Mouse (Mus musculus): ENCODE measurements at regions not wholly inside any gene's neighbourhood (a gene's known extent, or its start where the extent isn't known, plus 50 kb on each side); places are given as distances from the start of the nearest gene placed in this dataset.
"Not testable (repeated sequence)": the region's sequence is repeated elsewhere in the genome, so short reads cannot be mapped to it uniquely, and the experiment has no call there.

DNA sequence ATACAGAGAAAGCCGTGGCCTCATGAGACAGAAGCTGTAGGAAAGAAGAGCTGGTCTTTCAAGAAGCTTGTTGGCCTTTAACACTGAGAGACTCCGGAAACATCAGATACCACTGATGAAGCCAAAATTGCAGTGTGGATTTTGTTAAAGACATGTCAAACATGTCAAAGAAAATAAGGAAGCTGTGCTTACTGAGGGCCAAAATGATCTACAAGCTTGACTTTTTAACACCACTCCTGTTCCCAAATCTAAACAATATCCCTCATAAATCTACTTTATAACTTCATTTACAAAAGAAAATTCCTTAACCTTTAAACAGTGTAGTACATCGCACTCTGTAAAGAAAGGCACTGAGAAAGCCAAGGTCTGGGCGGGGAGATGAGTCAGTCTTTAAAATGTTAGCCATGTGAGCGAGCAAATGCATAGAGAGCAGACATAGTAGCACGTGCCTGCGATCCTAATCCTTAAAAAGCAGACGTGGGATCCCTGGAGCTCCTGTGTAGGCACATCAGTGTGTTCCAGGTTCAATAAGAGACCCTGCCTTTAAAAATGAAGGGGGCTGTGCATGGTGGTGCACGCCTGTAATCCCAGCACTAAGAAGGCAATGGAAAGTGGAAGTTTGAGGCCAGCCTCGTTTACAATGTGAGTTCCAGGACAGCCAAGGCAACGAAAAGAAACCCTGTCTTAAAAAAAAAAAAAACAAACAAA lies 125.1 kb upstream of the Trim24 start:
- DNase-seq (ENCODE audit: low spot score in 2 of 2), result no peak

GRCm38 (mm10) chr6:37747793-37748192 lies 122.8 kb upstream of the Trim24 start:
- DNase-seq (ENCODE audit: low spot score in 2 of 2), result not testable (repeated sequence)

DNA sequence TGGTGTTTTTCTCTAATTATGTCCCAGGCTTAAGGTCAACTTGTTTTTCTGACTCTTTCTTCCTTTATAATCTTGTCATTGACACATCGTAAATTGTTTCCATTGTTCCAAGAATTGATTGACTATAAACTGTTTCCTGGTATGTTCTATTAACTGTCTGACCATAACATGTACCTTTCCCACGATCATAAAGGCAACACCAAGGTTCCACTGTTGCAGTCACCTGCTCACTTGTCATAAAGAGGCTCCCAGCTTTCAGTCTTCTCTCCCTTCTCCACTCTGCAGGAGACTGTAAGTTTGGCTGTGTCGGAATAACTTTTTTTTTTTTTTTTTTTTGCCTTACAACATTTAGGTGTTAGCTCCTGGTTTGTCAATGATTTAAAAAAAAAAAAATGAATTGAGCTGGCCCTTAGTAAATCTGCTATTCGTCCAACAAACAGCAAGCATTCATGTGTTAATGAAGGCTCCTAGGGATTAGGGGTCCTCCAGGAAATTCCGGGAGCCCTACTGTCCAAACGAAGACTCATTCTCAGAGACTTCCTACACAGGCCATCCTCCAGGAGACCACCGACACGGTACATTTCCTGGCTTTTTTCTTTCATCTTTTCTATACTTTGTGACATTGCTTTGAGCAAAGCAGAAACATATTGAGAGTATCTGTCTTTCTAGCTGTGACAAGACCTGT lies 122.2 kb upstream of the Trim24 start:
- DNase-seq (ENCODE audit: low spot score in 2 of 2), result no peak

GRCm38 (mm10) chr6:37749016-37749415 lies 121.6 kb upstream of the Trim24 start:
- DNase-seq (ENCODE audit: low spot score in 2 of 2), result no peak

DNA sequence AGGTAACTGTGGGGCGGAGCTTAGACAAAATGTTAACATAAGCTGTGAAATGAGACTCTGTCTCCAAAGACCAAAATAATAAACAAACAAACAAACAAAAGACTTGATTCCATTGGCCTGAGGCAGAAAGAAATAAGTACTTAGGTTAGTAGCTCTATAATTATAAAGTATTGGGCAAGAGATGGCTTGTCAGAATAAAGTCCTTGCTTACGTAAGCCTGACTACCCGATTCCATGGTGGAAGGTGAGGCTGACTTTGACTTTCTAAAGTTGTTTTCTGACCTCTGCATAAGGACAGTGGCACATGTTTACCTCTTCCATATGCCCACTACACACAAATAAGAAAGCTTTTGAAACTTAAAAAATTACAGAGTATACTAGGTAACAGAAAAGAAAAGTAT lies 120.3 kb upstream of the Trim24 start:
- DNase-seq (ENCODE audit: low spot score in 2 of 2), result no peak

GRCm38 (mm10) chr6:37751701-37752100 lies 118.9 kb upstream of the Trim24 start:
- no peak for DNase-seq (ENCODE audit: low spot score in 2 of 2)

DNA sequence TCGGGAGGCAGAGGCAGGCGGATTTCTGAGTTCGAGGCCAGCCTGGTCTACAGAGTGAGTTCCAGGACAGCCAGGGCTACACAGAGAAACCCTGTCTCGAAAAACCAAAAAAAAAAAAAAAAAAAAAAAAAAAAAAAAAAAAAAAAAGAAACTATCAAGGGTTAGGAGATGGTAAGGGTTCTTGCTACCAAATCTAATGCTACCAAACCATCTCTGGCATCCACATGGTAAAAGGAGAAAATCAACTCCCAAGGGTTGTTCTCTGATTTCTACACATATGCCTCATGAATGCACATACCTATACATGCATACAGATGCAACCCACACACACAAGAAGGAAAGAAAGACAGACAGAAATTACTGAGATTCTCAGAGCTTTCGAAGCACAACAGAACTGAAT lies 109.6 kb upstream of the Trim24 start:
- DNase-seq (ENCODE audit: low spot score in 2 of 2), result not testable (repeated sequence)

DNA sequence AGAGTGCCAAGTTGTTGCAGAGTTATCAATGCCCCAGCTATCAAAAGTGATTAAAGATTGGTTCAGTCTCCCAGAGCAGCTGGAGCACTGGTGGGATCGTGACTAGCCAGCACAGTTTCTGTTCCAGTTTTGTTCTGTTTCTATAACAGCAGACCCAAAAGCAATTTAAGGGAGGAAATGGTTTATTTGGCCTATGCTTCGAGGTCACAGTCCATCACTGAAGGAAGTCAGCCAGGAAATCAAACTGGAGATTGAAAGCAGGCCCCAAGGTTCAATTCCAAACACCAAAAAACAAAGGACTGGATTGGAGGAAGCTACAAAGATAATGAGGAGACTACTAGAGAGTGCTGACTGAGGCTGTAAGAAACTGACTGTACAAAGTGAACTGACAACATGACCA lies 107.6 kb upstream of the Trim24 start:
- DNase-seq (ENCODE audit: low spot score in 2 of 2), result no peak

GRCm38 (mm10) chr6:37767690-37768089 lies 102.9 kb upstream of the Trim24 start:
- no peak for DNase-seq (ENCODE audit: low spot score in 2 of 2)

DNA sequence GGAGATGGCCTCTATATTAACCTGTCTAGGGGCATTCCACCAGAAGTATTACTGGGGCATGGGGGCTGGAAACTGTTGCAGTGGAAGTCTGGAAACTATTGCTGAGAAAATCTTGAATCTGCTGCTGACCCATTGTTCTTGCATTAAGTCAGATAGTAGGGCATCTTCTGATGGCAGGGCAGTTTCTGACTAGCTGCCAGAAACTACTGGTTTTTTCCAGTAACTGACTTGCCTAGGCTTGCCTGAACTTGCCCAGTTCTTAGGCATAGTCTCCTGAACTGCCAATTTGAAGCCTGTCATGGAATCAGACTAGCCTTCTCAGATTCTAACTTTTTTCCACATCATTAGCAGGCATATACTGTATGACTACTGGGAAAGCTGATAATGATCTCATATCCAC lies 97.3 kb upstream of the Trim24 start:
- DNase-seq (ENCODE audit: low spot score in 2 of 2), result no peak

DNA sequence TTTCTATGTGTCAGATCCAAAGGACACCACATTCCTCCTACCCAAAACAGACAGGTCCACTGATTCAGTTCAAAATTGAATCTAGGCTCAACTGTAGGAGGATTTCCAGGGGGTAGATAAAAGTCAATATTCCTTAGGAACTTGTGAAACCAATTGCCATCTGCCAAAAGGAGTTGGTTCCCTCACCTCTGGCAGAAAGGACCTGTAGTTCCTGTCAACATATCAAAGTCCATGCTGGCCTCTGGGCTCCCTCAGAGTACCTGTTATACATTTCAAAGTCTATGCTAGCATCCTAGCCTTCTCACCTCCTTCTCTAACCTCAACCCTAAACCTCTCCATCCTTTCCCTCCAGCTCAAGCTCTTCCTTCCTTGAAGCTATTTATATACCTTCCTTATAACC lies 95.5 kb upstream of the Trim24 start:
- DNase-seq (ENCODE audit: low spot score in 2 of 2), result no peak

- DNase-seq (ENCODE audit: low spot score in 2 of 2), result no peak
Observed at GRCm38 (mm10) chr6:37779893-37780292, 90.7 kb upstream of the Trim24 start.

GRCm38 (mm10) chr6:37781894-37782293 lies 88.7 kb upstream of the Trim24 start:
- no peak for DNase-seq (ENCODE audit: low spot score in 2 of 2)

DNA sequence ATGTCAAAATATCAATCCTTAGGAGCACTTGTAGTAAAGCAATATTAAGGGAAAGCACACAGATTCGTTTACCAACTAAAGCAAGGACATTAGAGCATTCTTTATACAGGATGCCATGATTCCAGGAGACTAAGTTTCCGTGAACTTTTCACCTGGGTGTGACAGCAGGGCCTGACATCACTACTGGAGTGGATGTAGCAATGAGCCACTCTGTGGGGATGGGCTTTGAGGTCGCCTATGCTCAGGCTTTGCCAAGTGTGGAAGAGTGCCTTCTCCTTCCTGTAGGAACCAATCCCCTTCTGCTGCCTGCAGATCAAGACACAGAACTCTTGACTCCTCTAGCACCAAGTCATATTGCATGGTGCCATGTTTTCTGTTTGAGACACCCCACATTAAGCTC lies 85.3 kb upstream of the Trim24 start:
- DNase-seq (ENCODE audit: low spot score in 2 of 2), result not testable (repeated sequence)

DNA sequence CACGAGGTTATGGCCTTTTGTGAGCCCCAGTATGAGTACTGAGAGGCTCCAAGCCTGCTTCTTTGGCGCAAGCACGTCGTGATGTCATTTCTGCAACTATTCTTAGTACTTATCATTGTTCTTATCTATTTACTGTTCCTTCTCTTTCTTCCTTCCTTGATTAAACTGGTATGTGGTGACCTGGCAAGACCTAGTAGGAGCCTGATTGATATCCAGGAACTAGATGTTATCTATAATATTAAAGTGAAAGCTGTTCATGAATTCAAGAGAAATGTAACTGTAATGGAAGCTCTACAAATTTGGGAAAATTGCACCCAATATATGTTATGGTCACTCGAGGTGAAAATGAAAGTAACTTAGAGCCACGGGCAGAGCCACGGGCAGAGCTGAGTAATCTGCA lies 84.9 kb upstream of the Trim24 start:
- no peak for DNase-seq (ENCODE audit: low spot score in 2 of 2)

- DNase-seq (ENCODE audit: low spot score in 2 of 2), result not testable (repeated sequence)
Observed at GRCm38 (mm10) chr6:37787858-37788257, 82.8 kb upstream of the Trim24 start.

- DNase-seq (ENCODE audit: low spot score in 2 of 2), result no peak
Observed at GRCm38 (mm10) chr6:37790878-37791277, 79.7 kb upstream of the Trim24 start.

DNA sequence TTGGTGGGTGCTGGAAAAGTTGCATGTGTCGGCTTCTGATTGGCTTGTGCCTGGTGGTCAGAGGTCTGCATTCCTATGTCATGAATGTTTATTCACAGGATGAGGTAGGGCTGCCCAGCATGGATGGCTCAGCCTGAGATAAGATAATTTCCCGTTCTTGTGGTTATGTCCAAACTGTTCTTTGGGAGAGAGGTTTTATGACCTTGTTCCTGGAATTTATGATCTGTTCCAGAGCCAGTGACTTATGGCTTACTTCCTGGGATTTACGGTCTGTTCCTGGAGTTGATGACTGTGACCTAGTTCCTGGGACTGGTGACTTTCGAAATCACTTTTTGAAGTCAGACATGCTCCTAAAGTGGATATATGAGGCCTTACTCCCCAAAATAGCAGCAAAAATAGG lies 76.4 kb upstream of the Trim24 start:
- DNase-seq (ENCODE audit: low spot score in 2 of 2), result no peak

DNA sequence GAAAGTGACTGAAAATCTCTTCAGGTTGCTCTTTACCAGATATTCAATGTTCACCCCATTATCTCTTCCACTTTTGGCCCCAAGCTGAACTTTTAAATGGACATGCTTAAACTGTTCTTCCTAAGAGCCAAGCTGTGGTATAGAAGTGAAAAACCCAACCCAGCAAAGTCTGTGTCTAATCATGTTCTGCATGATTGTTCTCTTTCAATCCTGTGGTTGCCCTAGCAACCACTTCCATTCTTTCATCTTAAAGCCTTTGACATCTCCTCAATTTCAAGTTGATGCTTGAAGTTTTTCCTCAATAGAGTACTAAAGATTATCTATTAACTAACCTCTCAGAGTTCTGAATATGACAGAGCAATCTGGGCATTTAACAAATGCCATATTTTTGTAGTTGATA lies 75.6 kb upstream of the Trim24 start:
- DNase-seq (ENCODE audit: low spot score in 2 of 2), result no peak

- no peak for DNase-seq (ENCODE audit: low spot score in 2 of 2)
Observed at GRCm38 (mm10) chr6:37803231-37803630, 67.4 kb upstream of the Trim24 start.

DNA sequence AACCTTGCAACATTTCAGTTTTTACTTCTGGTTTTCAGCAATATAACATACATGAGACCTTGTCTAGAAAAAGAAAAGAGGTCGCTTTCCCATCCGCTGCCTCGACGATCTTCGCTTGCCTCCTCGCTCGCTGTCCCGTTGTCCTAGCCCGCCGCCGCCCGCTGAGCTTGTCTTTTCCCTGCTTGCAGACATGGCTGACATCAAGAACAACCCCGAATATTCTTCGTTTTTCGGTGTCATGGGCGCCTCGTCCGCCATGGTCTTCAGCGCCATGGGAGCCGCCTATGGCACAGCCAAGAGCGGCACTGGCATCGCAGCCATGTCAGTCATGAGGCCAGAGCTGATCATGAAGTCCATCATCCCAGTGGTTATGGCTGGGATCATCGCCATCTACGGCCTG lies 64.7 kb upstream of the Trim24 start:
- not testable (repeated sequence) for DNase-seq (ENCODE audit: low spot score in 2 of 2)

DNA sequence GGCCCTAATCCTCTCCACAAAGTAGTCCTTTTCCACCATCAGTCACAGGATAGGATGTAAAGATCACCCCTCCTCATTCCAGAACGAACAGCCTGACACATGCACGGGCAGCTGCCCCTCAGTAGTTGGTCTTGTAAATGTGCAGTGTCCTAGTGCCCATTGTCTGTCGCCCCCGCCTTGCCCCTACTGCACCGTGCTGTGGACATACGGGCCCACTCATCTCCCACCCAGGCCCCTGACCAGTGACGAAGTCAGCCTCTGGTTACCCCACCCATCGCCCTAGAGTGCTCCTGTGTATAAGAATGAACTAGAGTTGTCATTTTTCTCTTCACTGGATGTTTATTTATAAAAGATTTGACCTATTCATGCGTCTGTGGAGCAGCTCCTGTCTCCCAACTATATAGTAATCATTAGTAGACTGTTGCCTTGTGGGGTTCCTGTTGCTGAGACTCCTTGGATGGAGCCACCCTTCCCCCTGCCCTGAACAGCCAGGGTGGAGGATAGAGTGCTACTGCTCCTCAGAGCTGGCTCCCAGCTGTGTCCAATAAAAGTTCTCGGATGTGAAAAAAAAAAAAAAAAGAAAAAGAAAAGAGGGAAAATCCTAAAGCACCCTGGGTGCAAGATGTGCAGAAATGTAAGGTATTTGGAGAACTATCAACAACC lies 64.0 kb upstream of the Trim24 start:
- not testable (repeated sequence) for DNase-seq (ENCODE audit: low spot score in 2 of 2)
